In the genomic region with DNA sequence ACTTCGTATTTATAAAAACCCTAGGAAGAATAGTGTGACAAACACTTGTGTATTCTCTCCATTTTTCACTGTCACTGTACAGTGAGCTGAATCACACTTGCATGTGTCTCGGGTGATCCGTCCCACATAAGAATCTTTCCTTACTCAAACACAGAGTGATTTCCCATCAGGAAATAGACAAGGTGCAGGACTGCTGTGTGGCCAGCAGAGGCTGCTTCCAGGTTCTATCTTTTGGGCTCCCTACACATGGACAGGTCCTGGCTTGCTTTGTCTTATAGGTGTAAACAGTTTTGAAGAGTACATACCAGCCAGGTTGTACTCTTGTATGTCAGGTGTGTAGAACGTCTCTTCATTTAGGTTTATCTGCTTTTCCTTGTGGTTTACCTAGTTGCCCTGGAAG, we compare ENCODE assay signal across 31 mouse cellular contexts. TPM values are rescaled to one million over a fixed set of nuclear protein-coding genes. Genes with fewer than 3 reads are reported as not detected.
DNase-seq lines count a peak whose midpoint lies in the region; ATAC-seq and TF ChIP-seq lines count a peak whose summit lies in the region.
"Had no signal": no experiment of that assay in that cellular context is flagged by ENCODE, and none has a peak within 500 bp of the region (broad histone marks: within the 10 kb centered on the region; RNA-seq: fewer than 3 reads in every experiment).

No protein-coding gene starts in this region.

- H3K4me1 ChIP-seq in midbrain, postnatal 0 days (ENCODE audit: insufficient read depth, low read length), result 0 out of 2 replicates have a peak, but pooled peaks cover 2% of the 10 kb centered on the region
- H3K4me1 ChIP-seq in midbrain, embryonic 10.5 days, result peaks cover 9% of the 10 kb centered on the region
- no peaks in the 10 kb centered on the region for H3K4me1 ChIP-seq in stomach, postnatal 0 days (replicated peaks; ENCODE audit: control insufficient read depth, insufficient read depth)

- 95% methylated on average over 4 of the region's 4 CpGs for WGBS in midbrain, postnatal 0 days
- 93% methylated on average over 4 of the region's 4 CpGs for WGBS in midbrain, embryonic 10.5 days
- WGBS in stomach, postnatal 0 days, result 80% methylated on average over 4 of the region's 4 CpGs

- TF ChIP-seq CTCF in layer of hippocampus, adult 2 months (conservative IDR thresholded peaks at IDR 0.05), result peak; percentile 49
- TF ChIP-seq CTCF in midbrain, postnatal 0 days (IDR thresholded peaks at IDR 0.05), result peak; percentile 61
- TF ChIP-seq CTCF in stomach, postnatal 0 days (IDR thresholded peaks at IDR 0.05; ENCODE audit: low read depth), result peak; percentile 56

- DNase-seq in layer of hippocampus, adult 2 months (ENCODE audit: low spot score in 2 of 2), result no peak
- DNase-seq in layer of hippocampus, postnatal 25 days (ENCODE audit: extremely low spot score in 1 of 2, low spot score in 1 of 2), result no peak
- DNase-seq in midbrain, postnatal 0 days (ENCODE audit: low spot score), result no peak
- no peak for DNase-seq in midbrain, embryonic 10.5 days (ENCODE audit: low spot score)
- peak; percentile 45 for DNase-seq in ES-CJ7 (ENCODE audit: low read depth, low spot score)
- DNase-seq in stomach, postnatal 0 days (ENCODE audit: low spot score), result no peak
- no peak for DNase-seq in testis, postnatal 10 days (ENCODE audit: low spot score)
- DNase-seq: adrenal gland, postnatal 25 days; cerebellum, adult 11 months; cerebellum, postnatal 10 days; gastrocnemius, postnatal 36 days; heart, adult 2 months; heart, postnatal 36 days; kidney, adult 9 months; right cerebral cortex, postnatal 14 days; spleen, adult 18-20 months; thymus, postnatal 25 days had no signal

- H3K9ac ChIP-seq in midbrain, postnatal 0 days (replicated peaks; ENCODE audit: low read length, poor library complexity, severe bottlenecking), result no peak overlapping the region
- no peak overlapping the region for H3K9ac ChIP-seq in stomach, postnatal 0 days (ENCODE audit: low read length)
- H3K9ac ChIP-seq: heart, embryonic 13.5 days; hindbrain, embryonic 14.5 days; midbrain, embryonic 13.5 days had no signal

- no peak for TF ChIP-seq EP300 in stomach, postnatal 0 days (optimal IDR thresholded peaks at IDR 0.05)

- no peak overlapping the region for H3K27ac ChIP-seq in layer of hippocampus, adult 2 months
- no peak overlapping the region for H3K27ac ChIP-seq in midbrain, postnatal 0 days (ENCODE audit: low read depth, low read length)
- H3K27ac ChIP-seq in midbrain, embryonic 10.5 days (replicated peaks), result no peak overlapping the region
- H3K27ac ChIP-seq in stomach, postnatal 0 days (replicated peaks), result no peak overlapping the region
- H3K27ac ChIP-seq: embryonic facial prominence, embryonic 10.5 days; heart, adult 2 months; heart, embryonic 13.5 days; hindbrain, embryonic 14.5 days; midbrain, embryonic 13.5 days had no signal

- ATAC-seq in midbrain, postnatal 0 days (ENCODE audit: low FRiP score), result no peak
- no peak for ATAC-seq in stomach, postnatal 0 days (ENCODE audit: low FRiP score, low TSS enrichment)
- ATAC-seq in megakaryocyte, adult 5-6 weeks (ENCODE audit: poor library complexity, severe bottlenecking), result no peak
- ATAC-seq: forebrain, embryonic 16.5 days; midbrain, embryonic 13.5 days had no signal

- H3K4me3 ChIP-seq in layer of hippocampus, adult 2 months, result no peak overlapping the region
- H3K4me3 ChIP-seq in midbrain, postnatal 0 days (ENCODE audit: low read depth, low read length), result no peak overlapping the region
- no peak overlapping the region for H3K4me3 ChIP-seq in midbrain, embryonic 10.5 days
- H3K4me3 ChIP-seq in stomach, postnatal 0 days (ENCODE audit: low read depth, low read length), result no peak overlapping the region
- H3K4me3 ChIP-seq: embryonic facial prominence, embryonic 10.5 days; heart, adult 2 months; heart, embryonic 13.5 days; midbrain, embryonic 13.5 days had no signal

- no peaks in the 10 kb centered on the region for H3K9me3 ChIP-seq in midbrain, postnatal 0 days (ENCODE audit: low read length)
- no peaks in the 10 kb centered on the region for H3K9me3 ChIP-seq in midbrain, embryonic 10.5 days (replicated peaks)
- no peaks in the 10 kb centered on the region for H3K9me3 ChIP-seq in stomach, postnatal 0 days (ENCODE audit: control insufficient read depth, low read length)
- H3K9me3 ChIP-seq: embryonic facial prominence, embryonic 10.5 days; heart, embryonic 13.5 days; midbrain, embryonic 13.5 days had no signal

- H3K36me3 ChIP-seq in midbrain, postnatal 0 days (ENCODE audit: insufficient read depth, low read length), result peaks cover 34% of the 10 kb centered on the region; the same call in 1 of the 2 replicates
- peaks cover 80% of the 10 kb centered on the region for H3K36me3 ChIP-seq in midbrain, embryonic 10.5 days
- H3K36me3 ChIP-seq in stomach, postnatal 0 days (ENCODE audit: control insufficient read depth, insufficient read depth, low read length), result peaks cover 12% of the 10 kb centered on the region; the same call in 1 of the 2 replicates

- H3K27me3 ChIP-seq in midbrain, postnatal 0 days (ENCODE audit: insufficient read depth, low read length), result no peaks in the 10 kb centered on the region
- H3K27me3 ChIP-seq in midbrain, embryonic 10.5 days (ENCODE audit: low read depth, poor library complexity, severe bottlenecking), result no peaks in the 10 kb centered on the region
- no peaks in the 10 kb centered on the region for H3K27me3 ChIP-seq in stomach, postnatal 0 days (ENCODE audit: control insufficient read depth, insufficient read depth, low read length)
- H3K27me3 ChIP-seq: heart, embryonic 13.5 days; midbrain, embryonic 13.5 days had no signal

- no peak overlapping the region for H3K4me2 ChIP-seq in midbrain, postnatal 0 days (ENCODE audit: low read depth, low read length, poor library complexity, severe bottlenecking)
- no peak overlapping the region for H3K4me2 ChIP-seq in stomach, postnatal 0 days (replicated peaks; ENCODE audit: low read depth)
- H3K4me2 ChIP-seq: heart, embryonic 13.5 days; hindbrain, embryonic 14.5 days; midbrain, embryonic 13.5 days had no signal

RNA-seq across cellular contexts. Expression of a gene that starts 4.8 kb away (rescaled TPM):
- total RNA-seq in layer of hippocampus, adult 2 months (2021), result 10 to 100 TPM; 63.2 to 66.6 TPM
- total RNA-seq in layer of hippocampus, postnatal 25 days (2021), result 10 to 100 TPM; 61.9 to 64.8 TPM
- 49.5 and 78.1 TPM in 2 replicates for total RNA-seq in midbrain, postnatal 0 days (2014; rRNA removed)
- 101 and 110 TPM in 2 replicates for polyA plus RNA-seq in midbrain, postnatal 0 days (2015; fragmentation: Nextera tagmentation; extraction: Ambion mirVana)
- 143 and 150 TPM in 2 replicates for polyA plus RNA-seq in midbrain, embryonic 10.5 days (2016; fragmentation: Nextera tagmentation; extraction: Ambion mirVana)
- 55.6 and 56.3 TPM in 2 replicates for polyA plus RNA-seq in stomach, postnatal 0 days (2015; fragmentation: Nextera tagmentation; extraction: Ambion mirVana)
- total RNA-seq in megakaryocyte, adult 5-6 weeks (2015), result 60.7 and 64.7 TPM in 2 replicates
- total RNA-seq in megakaryocyte, adult 5-6 weeks (2017), result 110 and 114 TPM in 2 replicates

RNA-seq across cellular contexts. Expression of a gene that starts 15.7 kb away (rescaled TPM):
- total RNA-seq in layer of hippocampus, adult 2 months (2021), result under 1 TPM in 1 of 2 experiments, not detected in 1; 0.91 TPM
- total RNA-seq in layer of hippocampus, postnatal 25 days (2021), result 1 to 10 TPM in 1 of 2 experiments, under 1 TPM in 1; 0.42 to 1.1 TPM
- not detected in 2 replicates for total RNA-seq in midbrain, postnatal 0 days (2014; rRNA removed)
- 0.22 and 0.27 TPM in 2 replicates for polyA plus RNA-seq in midbrain, postnatal 0 days (2015; fragmentation: Nextera tagmentation; extraction: Ambion mirVana)
- polyA plus RNA-seq in midbrain, embryonic 10.5 days (2016; fragmentation: Nextera tagmentation; extraction: Ambion mirVana), result not detected in 2 replicates
- not detected in 2 replicates for polyA plus RNA-seq in stomach, postnatal 0 days (2015; fragmentation: Nextera tagmentation; extraction: Ambion mirVana)
- not detected in 2 replicates for total RNA-seq in megakaryocyte, adult 5-6 weeks (2015)
- total RNA-seq in megakaryocyte, adult 5-6 weeks (2017), result not detected in 2 replicates
- total RNA-seq: gastrocnemius, postnatal 36 days; heart, adult 2 months; heart, postnatal 36 days; layer of hippocampus, postnatal 10 days; liver, adult 2 months had no signal
- polyA plus RNA-seq: cortical plate, adult 2 months; embryonic facial prominence, embryonic 10.5 days; forebrain, embryonic 16.5 days; heart, adult 2 months; heart, embryonic 13.5 days; hindbrain, embryonic 14.5 days; intestine, embryonic 14.5 days; large intestine, adult 2 months; limb, embryonic 11.5 days; liver, adult 2 months; lung, embryonic 16.5 days; midbrain, embryonic 13.5 days; neural tube, embryonic 11.5 days had no signal

RNA-seq across cellular contexts. Expression of a gene that starts 16.4 kb away (rescaled TPM):
- total RNA-seq in layer of hippocampus, adult 2 months (2021), result 1 to 10 TPM; 3.8 to 5.4 TPM
- total RNA-seq in layer of hippocampus, postnatal 25 days (2021), result 1 to 10 TPM; 3.9 to 4.6 TPM
- 0.93 TPM in 1 of 2 replicates, not detected in the other for total RNA-seq in midbrain, postnatal 0 days (2014; rRNA removed)
- polyA plus RNA-seq in midbrain, postnatal 0 days (2015; fragmentation: Nextera tagmentation; extraction: Ambion mirVana), result 0.25 and 0.27 TPM in 2 replicates
- polyA plus RNA-seq in midbrain, embryonic 10.5 days (2016; fragmentation: Nextera tagmentation; extraction: Ambion mirVana), result not detected in 2 replicates
- not detected in 2 replicates for polyA plus RNA-seq in stomach, postnatal 0 days (2015; fragmentation: Nextera tagmentation; extraction: Ambion mirVana)
- 0.45 and 1.1 TPM in 2 replicates for total RNA-seq in megakaryocyte, adult 5-6 weeks (2015)
- 2.4 TPM in 1 of 2 replicates, not detected in the other for total RNA-seq in megakaryocyte, adult 5-6 weeks (2017)
- total RNA-seq: gastrocnemius, postnatal 36 days; heart, adult 2 months; heart, postnatal 36 days; liver, adult 2 months had no signal
- polyA plus RNA-seq: forebrain, embryonic 16.5 days; heart, adult 2 months; heart, embryonic 13.5 days; limb, embryonic 11.5 days; liver, adult 2 months; neural tube, embryonic 11.5 days had no signal
